Mouse (Mus musculus): ENCODE data around the gene Ybx1.

GRCm38 (mm10) chr4:119246688-119247225 is 47.6 kb downstream of the Ybx1 start:
- no peak for TF ChIP-seq CTCF (IDR thresholded peaks at IDR 0.05; ENCODE audit: low read depth)
- TF ChIP-seq EP300 (IDR thresholded peaks at IDR 0.05; ENCODE audit: low read depth) = no peak

Measured in heart, postnatal 0 days (tissue).